Mouse (Mus musculus): ENCODE data around the gene Cmss1.

Gene Cmss1

DNA sequence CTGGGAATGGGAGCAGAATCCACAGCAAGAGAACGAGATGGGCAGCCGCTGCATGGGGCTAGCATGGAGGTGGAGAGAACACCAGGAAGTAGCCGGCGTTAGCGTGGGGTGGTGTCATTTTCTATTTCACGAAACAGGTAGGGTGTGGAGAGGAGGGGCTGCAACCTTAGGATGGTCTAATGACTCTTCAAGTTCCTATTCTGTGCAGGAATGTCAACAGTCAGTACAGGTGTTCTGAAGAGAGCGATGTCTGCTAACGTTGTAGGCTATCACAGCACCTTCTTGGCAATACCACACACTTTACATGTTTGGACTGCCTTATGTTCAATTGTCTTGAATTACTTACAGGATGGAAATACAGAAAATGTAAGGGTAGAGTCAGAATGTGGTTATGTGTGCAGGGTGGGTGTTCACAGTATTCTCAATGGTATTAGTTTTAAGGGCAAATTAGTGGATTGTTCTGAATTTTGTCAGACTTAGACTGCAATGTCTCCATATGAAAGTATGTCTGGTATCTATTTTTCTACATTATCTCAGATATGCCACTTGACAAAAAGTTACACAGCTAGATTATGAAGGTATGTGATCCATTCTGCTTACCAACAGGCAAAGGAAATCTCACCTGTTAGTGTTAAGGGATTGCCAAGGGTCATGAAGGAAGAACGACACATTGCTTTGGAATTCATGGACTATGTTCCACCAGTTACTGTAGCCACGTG lies 311.3 kb downstream of the Cmss1 start:
- DNase-seq (ENCODE audit: low read depth, low spot score): no peak

DNA sequence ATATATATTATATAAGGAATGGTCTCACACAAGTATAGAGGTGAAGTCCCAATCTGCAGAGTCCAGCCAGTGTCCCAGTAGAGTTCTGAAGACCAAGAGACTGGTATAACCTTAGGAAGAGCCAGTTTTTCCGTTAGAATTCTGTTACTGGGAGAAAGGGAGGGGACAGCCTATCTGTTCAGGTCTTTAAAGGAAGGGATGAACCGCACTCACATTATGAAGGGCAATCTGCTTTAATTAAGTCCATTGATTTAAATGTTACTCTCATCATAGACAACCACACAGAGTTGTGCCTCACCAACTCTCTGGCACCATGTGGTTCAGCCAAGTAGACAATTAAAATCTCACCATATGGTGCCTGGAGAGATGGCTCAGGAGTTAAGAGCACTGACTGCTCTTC lies 313.9 kb downstream of the Cmss1 start, which contains the start of gene Tmem30c:
Gene Tmem30c, minus strand, starts transcription at position 101 of the 400 bp plus-strand sequence.
- no peak for DNase-seq (ENCODE audit: low read depth, low spot score)

- no peak for DNase-seq (ENCODE audit: low read depth, low spot score)
Measured at GRCm38 (mm10) chr16:57292296-57292695, 314.4 kb downstream of the Cmss1 start.

GRCm38 (mm10) chr16:57291696-57292095 lies 315.0 kb downstream of the Cmss1 start:
- DNase-seq (ENCODE audit: low read depth, low spot score): no peak

- DNase-seq (ENCODE audit: low read depth, low spot score): peak; percentile 62
Measured at GRCm38 (mm10) chr16:57281417-57281816, 325.2 kb downstream of the Cmss1 start.

GRCm38 (mm10) chr16:57280221-57281217 lies 326.1 kb downstream of the Cmss1 start:
- no peak for DNase-seq (ENCODE audit: low read depth, low spot score)

GRCm38 (mm10) chr16:57278976-57279626 lies 327.6 kb downstream of the Cmss1 start:
- no peak for DNase-seq (ENCODE audit: low read depth, low spot score)

- no peak for DNase-seq (ENCODE audit: low read depth, low spot score)
Measured at GRCm38 (mm10) chr16:57269751-57270150, 336.9 kb downstream of the Cmss1 start.

- no peak for DNase-seq (ENCODE audit: low read depth, low spot score)
Measured at GRCm38 (mm10) chr16:57268058-57268841, 338.4 kb downstream of the Cmss1 start.

GRCm38 (mm10) chr16:57267068-57267467 lies 339.6 kb downstream of the Cmss1 start:
- peak; percentile 45 for DNase-seq (ENCODE audit: low read depth, low spot score)

- DNase-seq (ENCODE audit: low read depth, low spot score): no peak
Measured at GRCm38 (mm10) chr16:57260152-57260551, 346.5 kb downstream of the Cmss1 start.

DNA sequence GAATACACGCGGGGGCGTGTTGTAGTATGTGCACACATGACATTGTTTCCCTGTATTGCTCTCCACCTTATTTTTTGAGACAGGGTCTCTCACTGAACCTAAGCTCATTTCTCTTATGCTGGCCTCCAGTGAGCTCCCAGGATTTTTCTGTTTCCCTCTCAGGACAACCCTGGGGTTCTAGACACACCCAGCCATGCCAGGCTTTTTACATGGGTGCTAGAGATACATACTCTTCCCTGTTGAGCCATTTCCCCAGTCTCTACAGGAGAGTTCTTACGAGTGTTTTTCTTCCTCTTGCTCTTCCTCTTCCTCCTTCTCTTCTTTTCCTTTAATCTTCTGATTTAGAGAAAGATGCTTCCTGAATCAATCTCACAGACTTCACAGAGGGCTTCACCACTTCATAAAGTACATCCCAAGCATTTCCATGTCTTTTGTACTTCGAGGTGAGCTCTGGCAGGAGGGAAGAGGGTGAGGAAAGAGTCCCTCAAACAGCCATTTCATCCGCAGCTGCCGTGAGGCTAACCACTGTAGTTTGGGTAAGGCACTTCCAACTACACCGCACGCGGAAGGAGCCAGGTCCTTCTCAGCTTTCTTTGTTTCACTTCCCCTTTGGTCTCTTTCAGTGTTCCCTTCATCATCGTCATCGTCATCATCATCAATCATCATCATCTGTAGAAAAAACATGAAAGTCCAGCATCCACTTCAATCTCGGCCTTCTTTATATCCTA lies 347.1 kb downstream of the Cmss1 start:
- DNase-seq (ENCODE audit: low read depth, low spot score): no peak

Data from 3T3-L1 (cell line).